Mouse (Mus musculus): ENCODE results near the gene Map2k1. TPM values are rescaled to one million over a fixed set of nuclear protein-coding genes. Genes with fewer than 3 reads are reported as not detected.

Map2k1 gene
- polyA plus RNA-seq, 1 experiment from 2014 or later = 100 TPM

DNA sequence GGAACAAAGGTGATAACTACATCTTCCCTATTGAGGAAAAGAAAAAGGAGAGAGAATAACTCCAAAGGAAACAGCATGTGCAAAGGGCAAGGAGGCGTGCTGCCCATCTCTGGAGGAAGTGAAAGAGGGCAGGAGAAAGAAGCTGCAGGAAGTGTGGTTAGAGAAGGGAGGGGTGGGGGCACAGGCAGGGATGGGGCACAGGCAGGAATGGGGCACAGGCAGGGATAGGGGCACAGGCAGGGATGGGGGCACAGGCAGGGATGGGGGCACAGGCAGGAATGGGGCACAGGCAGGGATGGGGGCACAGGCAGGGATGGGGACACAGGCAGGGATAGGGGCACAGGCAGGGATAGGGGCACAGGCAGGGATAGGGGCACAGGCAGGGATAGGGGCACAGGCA is 4.1 kb downstream of the Map2k1 start:
- peaks cover 20% of the 10 kb centered on the region for H3K4me1 ChIP-seq
- WGBS = 85% methylated on average over 1 of the region's 1 CpGs
- H3K36me3 ChIP-seq = no peaks in the 10 kb centered on the region
- no peak overlapping the region for H3K27ac ChIP-seq (replicated peaks)
- no peak overlapping the region for H3K4me3 ChIP-seq (replicated peaks)
- no peaks in the 10 kb centered on the region for H3K27me3 ChIP-seq
- H3K4me2 ChIP-seq (replicated peaks) = no peak overlapping the region
- no peak for ATAC-seq (ENCODE audit: insufficient number of reproducible peaks, low FRiP score, low TSS enrichment, low read depth)
- no peaks in the 10 kb centered on the region for H3K9me3 ChIP-seq (replicated peaks)
- H3K9ac ChIP-seq = no peak overlapping the region

GRCm38 (mm10) chr9:64242381-64242831 is 11.0 kb downstream of the Map2k1 start:
- H3K9ac ChIP-seq = no peak overlapping the region
- WGBS = 74% methylated on average over 6 of the region's 6 CpGs
- no peak overlapping the region for H3K27ac ChIP-seq (replicated peaks)
- H3K9me3 ChIP-seq (replicated peaks) = no peaks in the 10 kb centered on the region
- ATAC-seq (ENCODE audit: insufficient number of reproducible peaks, low FRiP score, low TSS enrichment, low read depth) = no peak
- H3K4me2 ChIP-seq (replicated peaks) = no peak overlapping the region
- no peaks in the 10 kb centered on the region for H3K27me3 ChIP-seq
- H3K4me3 ChIP-seq (replicated peaks) = no peak overlapping the region
- no peaks in the 10 kb centered on the region for H3K36me3 ChIP-seq
- 0 out of 2 replicates have a peak, but pooled peaks cover 5% of the 10 kb centered on the region for H3K4me1 ChIP-seq

- H3K27me3 ChIP-seq = no peaks in the 10 kb centered on the region
- ATAC-seq (ENCODE audit: insufficient number of reproducible peaks, low FRiP score, low TSS enrichment, low read depth) = no peak
- 30% methylated on average over 8 of the region's 8 CpGs for WGBS
- no peak overlapping the region for H3K4me3 ChIP-seq (replicated peaks)
- H3K9ac ChIP-seq = no peak overlapping the region
- 0 out of 2 replicates have a peak, but pooled peaks cover 5% of the 10 kb centered on the region for H3K4me1 ChIP-seq
- H3K9me3 ChIP-seq (replicated peaks) = no peaks in the 10 kb centered on the region
- H3K36me3 ChIP-seq = no peaks in the 10 kb centered on the region
- no peak overlapping the region for H3K4me2 ChIP-seq (replicated peaks)
- H3K27ac ChIP-seq (replicated peaks) = 0 out of 2 replicates have a peak overlapping the region, but pooled peaks have one; percentile 9
Observed at GRCm38 (mm10) chr9:64240681-64241080, 12.8 kb downstream of the Map2k1 start.

- Histone ChIP-seq H3K4me3 (replicated peaks) (no peak overlapping the region), H3K9ac (no peak overlapping the region), H3K9me3 (replicated peaks) (no peaks in the 10 kb centered on the region), H3K27me3 (no peaks in the 10 kb centered on the region), H3K27ac (replicated peaks) (no peak overlapping the region), H3K36me3 (no peaks in the 10 kb centered on the region), H3K4me1 (0 out of 2 replicates have a peak, but pooled peaks cover 5% of the 10 kb centered on the region), H3K4me2 (replicated peaks) (no peak overlapping the region)
- WGBS = 25% methylated on average over 2 of the region's 2 CpGs
- ATAC-seq (ENCODE audit: insufficient number of reproducible peaks, low FRiP score, low TSS enrichment, low read depth) = no peak
Observed at GRCm38 (mm10) chr9:64240116-64240515, 13.3 kb downstream of the Map2k1 start.

- WGBS = 94% methylated on average over 7 of the region's 7 CpGs
Observed at GRCm38 (mm10) chr9:64236056-64236455, 17.4 kb downstream of the Map2k1 start.

DNA sequence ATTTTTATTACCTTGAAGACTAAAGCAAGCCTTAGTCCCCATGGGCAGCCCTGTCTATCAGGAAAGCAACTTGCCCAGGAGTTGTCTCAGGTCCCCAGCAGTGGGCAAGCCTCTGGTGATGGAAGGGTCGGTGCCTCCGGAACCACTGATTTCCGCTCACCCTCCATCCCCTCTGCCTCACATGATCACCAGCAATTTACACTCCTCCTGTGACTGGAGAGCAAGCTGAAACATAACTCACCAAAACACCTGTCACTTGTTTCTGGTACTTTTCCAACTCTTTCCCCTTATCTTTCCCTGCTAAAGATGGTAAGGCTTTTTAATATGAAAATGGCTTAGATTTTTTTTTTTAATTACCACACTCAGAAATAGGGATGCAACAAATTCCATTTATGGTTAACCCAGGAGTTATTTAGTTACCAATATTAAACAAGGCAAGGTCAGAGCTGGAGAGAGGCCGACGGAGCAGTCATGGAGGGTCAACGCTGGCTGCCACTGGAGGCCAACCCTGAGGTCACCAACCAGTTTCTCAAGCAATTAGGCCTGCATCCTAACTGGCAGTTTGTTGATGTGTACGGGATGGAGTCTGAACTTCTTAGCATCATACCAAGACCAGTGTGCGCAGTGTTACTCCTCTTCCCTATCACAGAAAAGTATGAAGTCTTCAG is 18.5 kb downstream of the Map2k1 start, which contains the start of gene Uchl4:
Gene Uchl4, plus strand, starts transcription at position 434 of the 668 bp plus-strand sequence.
- Histone ChIP-seq H3K27me3 (no peaks in the 10 kb centered on the region), H3K4me1 (peaks cover 46% of the 10 kb centered on the region), H3K4me2 (replicated peaks) (0 out of 2 replicates have a peak within 1 kb of the TSS, but pooled peaks have one; percentile 17), H3K36me3 (no peaks in the 10 kb centered on the region), H3K27ac (replicated peaks) (peak within 1 kb of the TSS; percentile 89), H3K9me3 (replicated peaks) (no peaks in the 10 kb centered on the region), H3K4me3 (replicated peaks) (no peak within 1 kb of the TSS), H3K9ac (no peak within 1 kb of the TSS)
- ATAC-seq (ENCODE audit: insufficient number of reproducible peaks, low FRiP score, low TSS enrichment, low read depth) = no peak
- WGBS = 78% methylated on average over 8 of the region's 8 CpGs

More at GRCm38 (mm10) chr9:64236056-64236455, 17.4 kb downstream of the Map2k1 start:
- H3K4me1 ChIP-seq = peaks cover 40% of the 10 kb centered on the region
- H3K27ac ChIP-seq (replicated peaks) = no peak overlapping the region
- no peak overlapping the region for H3K4me3 ChIP-seq (replicated peaks)
- no peaks in the 10 kb centered on the region for H3K36me3 ChIP-seq
- H3K9ac ChIP-seq = no peak overlapping the region
- no peak for ATAC-seq (ENCODE audit: insufficient number of reproducible peaks, low FRiP score, low TSS enrichment, low read depth)
- H3K9me3 ChIP-seq (replicated peaks) = no peaks in the 10 kb centered on the region
- no peak overlapping the region for H3K4me2 ChIP-seq (replicated peaks)
- H3K27me3 ChIP-seq = no peaks in the 10 kb centered on the region

DNA sequence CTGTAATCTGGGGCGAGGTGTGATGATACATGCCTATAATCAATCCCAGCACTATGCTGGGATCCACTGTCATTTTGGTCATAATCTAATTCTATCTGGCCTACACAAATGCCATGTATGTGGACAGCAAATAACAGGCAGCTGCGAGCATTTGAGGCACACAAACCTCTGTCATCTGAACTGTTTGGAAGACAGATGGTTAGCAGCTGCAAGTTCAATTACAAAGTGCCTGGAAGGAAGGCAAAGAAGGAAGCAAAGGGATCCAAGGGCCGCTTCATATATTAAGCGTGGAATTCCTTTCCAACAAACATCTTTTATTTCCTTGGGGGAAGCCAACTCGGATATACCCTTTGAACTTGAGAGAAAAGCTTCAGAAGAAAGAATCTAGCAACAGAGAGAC is 19.8 kb downstream of the Map2k1 start:
- Histone ChIP-seq H3K4me2 (replicated peaks) (0 out of 2 replicates have a peak overlapping the region, but pooled peaks have one; percentile 17), H3K27me3 (no peaks in the 10 kb centered on the region), H3K27ac (replicated peaks) (peak overlapping the region; percentile 89), H3K36me3 (no peaks in the 10 kb centered on the region), H3K9me3 (replicated peaks) (no peaks in the 10 kb centered on the region), H3K4me1 (peaks cover 49% of the 10 kb centered on the region), H3K9ac (no peak overlapping the region), H3K4me3 (replicated peaks) (no peak overlapping the region)
- 18% methylated on average over 5 of the region's 5 CpGs for WGBS
- ATAC-seq (ENCODE audit: insufficient number of reproducible peaks, low FRiP score, low TSS enrichment, low read depth) = peak; percentile 76

DNA sequence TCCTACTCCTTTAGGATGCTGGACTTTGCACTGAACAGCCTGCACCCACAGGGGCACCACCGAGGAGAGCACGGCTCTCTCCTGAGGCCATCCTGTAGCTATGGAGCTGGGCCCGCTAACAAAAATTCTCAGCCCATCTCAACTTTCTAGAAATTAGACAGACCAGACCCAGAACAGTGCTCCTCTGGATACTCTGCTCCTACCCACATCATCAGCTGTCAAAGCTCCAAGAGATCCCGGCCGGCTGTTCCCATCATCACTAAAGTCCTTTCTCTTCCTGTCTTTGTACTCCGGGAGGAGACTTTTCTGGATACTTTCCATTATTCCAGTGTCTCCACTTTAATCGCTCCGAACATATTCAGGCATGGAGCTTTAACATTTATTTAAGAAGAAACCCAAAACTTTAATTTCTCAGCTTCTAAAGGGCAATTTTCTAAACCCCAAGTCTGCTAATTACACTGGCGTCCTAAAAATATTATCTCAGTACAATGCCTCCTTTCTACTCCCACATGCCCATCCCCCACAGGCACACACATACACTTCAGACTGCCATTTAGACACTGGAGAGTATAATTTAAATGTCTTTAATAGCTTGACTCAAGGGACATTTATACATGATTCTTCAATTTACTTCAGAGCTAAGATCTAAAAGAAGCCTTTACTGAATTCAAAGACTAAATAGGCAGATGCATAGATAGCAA is 21.0 kb downstream of the Map2k1 start:
- Histone ChIP-seq H3K36me3 (no peaks in the 10 kb centered on the region), H3K27me3 (no peaks in the 10 kb centered on the region), H3K9ac (no peak overlapping the region), H3K4me3 (replicated peaks) (no peak overlapping the region), H3K9me3 (replicated peaks) (no peaks in the 10 kb centered on the region), H3K27ac (replicated peaks) (peak overlapping the region; percentile 90), H3K4me2 (replicated peaks) (0 out of 2 replicates have a peak overlapping the region, but pooled peaks have one; percentile 19), H3K4me1 (peaks cover 49% of the 10 kb centered on the region)
- ATAC-seq (ENCODE audit: insufficient number of reproducible peaks, low FRiP score, low TSS enrichment, low read depth) = no peak
- 35% methylated on average over 9 of the region's 9 CpGs for WGBS

DNA sequence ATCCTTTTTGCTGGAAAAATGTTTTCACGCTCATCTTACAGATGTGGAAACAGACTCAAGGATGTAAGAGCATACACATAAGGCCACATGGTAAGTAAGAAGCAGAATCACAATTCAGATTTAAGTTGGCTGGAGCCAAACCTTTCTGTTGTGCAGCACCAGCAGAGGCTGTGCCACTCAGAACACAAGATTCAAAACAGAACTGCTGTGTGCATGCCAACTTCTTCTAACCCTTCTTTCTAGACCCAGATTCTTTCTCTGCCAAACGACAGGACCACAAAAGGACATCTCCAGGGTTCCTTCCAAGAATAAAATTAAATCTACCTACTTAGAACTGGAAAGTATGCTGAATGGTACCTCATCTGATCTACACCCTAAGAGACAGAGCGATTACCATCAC is 21.8 kb downstream of the Map2k1 start:
- Histone ChIP-seq H3K4me1 (peaks cover 49% of the 10 kb centered on the region), H3K9me3 (replicated peaks) (no peaks in the 10 kb centered on the region), H3K36me3 (no peaks in the 10 kb centered on the region), H3K4me3 (replicated peaks) (no peak overlapping the region), H3K9ac (0 out of 2 replicates have a peak overlapping the region, but pooled peaks have one; percentile 9), H3K27ac (replicated peaks) (peak overlapping the region; percentile 90), H3K27me3 (no peaks in the 10 kb centered on the region), H3K4me2 (replicated peaks) (peak overlapping the region; percentile 19)
- peak; percentile 40; the same call in 1 of the 2 replicates for ATAC-seq (ENCODE audit: insufficient number of reproducible peaks, low FRiP score, low TSS enrichment, low read depth)
- 44% methylated on average over 3 of the region's 3 CpGs for WGBS

- Histone ChIP-seq H3K9ac (0 out of 2 replicates have a peak overlapping the region, but pooled peaks have one; percentile 9), H3K27me3 (no peaks in the 10 kb centered on the region), H3K4me3 (replicated peaks) (no peak overlapping the region), H3K9me3 (replicated peaks) (no peaks in the 10 kb centered on the region), H3K4me1 (peaks cover 49% of the 10 kb centered on the region), H3K4me2 (replicated peaks) (peak overlapping the region; percentile 19), H3K36me3 (no peaks in the 10 kb centered on the region), H3K27ac (replicated peaks) (peak overlapping the region; percentile 90)
- WGBS = 23% methylated on average over 5 of the region's 5 CpGs
- ATAC-seq (ENCODE audit: insufficient number of reproducible peaks, low FRiP score, low TSS enrichment, low read depth) = no peak
Observed at GRCm38 (mm10) chr9:64231171-64231570, 22.3 kb downstream of the Map2k1 start.

DNA sequence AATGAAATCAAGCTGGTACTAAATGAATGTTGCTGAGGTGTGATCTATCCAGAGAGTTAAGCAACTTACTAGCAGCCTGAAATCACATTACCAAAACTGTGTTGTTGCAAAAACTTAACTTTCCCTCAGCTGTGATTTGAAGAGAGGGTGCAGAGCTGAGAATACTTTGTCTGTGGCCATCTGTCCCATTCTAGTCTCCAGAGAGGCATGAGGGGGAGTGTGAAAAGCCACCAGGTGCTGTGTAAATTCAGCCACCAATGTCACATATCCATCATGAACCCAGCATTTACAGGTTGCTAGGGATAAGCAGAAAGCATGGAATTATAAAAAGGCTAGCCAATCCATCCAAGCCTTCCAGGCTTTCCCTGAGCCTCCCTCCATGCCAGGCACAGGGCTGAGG is 24.5 kb downstream of the Map2k1 start:
- no peaks in the 10 kb centered on the region for H3K9me3 ChIP-seq (replicated peaks)
- H3K4me3 ChIP-seq (replicated peaks) = no peak overlapping the region
- ATAC-seq (ENCODE audit: insufficient number of reproducible peaks, low FRiP score, low TSS enrichment, low read depth) = no peak
- H3K27ac ChIP-seq (replicated peaks) = no peak overlapping the region
- H3K27me3 ChIP-seq = no peaks in the 10 kb centered on the region
- no peaks in the 10 kb centered on the region for H3K36me3 ChIP-seq
- no peak overlapping the region for H3K4me2 ChIP-seq (replicated peaks)
- H3K4me1 ChIP-seq = peaks cover 40% of the 10 kb centered on the region
- no peak overlapping the region for H3K9ac ChIP-seq

Data from embryonic facial prominence, embryonic 15.5 days (tissue).